Mouse (Mus musculus) heart, postnatal 36 days (tissue): ENCODE data around the gene Cdc14a. TPM values are rescaled to one million over a fixed set of nuclear protein-coding genes. Genes with fewer than 3 reads are reported as not detected.
"Not testable (repeated sequence)": the region's sequence is repeated elsewhere in the genome, so short reads cannot be mapped to it uniquely, and the experiment has no call there.

Source experiments
- DNase-seq, 2 experiments: peaks; one replicate each; pipeline ENCODE4 v3.0.0; 2021 to 2022
- intact Hi-C: fragments of 180-260 bp; cut with DNase I; formaldehyde crosslinking; loops from one replicate; pipeline ENCODE4 v1.15.1; 2025
- total RNA-seq, 2 experiments: library from RNA; stranded (reverse); gene quantifications; 2 replicates each; pipeline ENCODE4 v1.2.3; 2021

Gene Cdc14a
- total RNA-seq, 2 experiments from 2014 or later, result 3.0 to 4.6 TPM

GRCm38 (mm10) chr3:116380319-116380718, 43.5 kb downstream of the Cdc14a start:
- DNase-seq, result no peak
- intact Hi-C loops, result no loop called here

GRCm38 (mm10) chr3:116375442-116375841, 48.4 kb downstream of the Cdc14a start:
- no peak for DNase-seq
- intact Hi-C loops, result no loop called here

- no peak for DNase-seq
- intact Hi-C loops, result no loop called here
Measured at GRCm38 (mm10) chr3:116374486-116374885, 49.3 kb downstream of the Cdc14a start.

- intact Hi-C loops, result no loop called here
- no peak for DNase-seq
Measured at GRCm38 (mm10) chr3:116373196-116373595, 50.6 kb downstream of the Cdc14a start.

- intact Hi-C loops, result no loop called here
- no peak for DNase-seq
Measured at GRCm38 (mm10) chr3:116368868-116369437, 54.9 kb downstream of the Cdc14a start.

GRCm38 (mm10) chr3:116366125-116366524, 57.7 kb downstream of the Cdc14a start:
- intact Hi-C loops, result no loop called here
- no peak for DNase-seq

- intact Hi-C loops, result no loop called here
- no peak for DNase-seq
Measured at GRCm38 (mm10) chr3:116361906-116362305, 61.9 kb downstream of the Cdc14a start.

- intact Hi-C loops, result no loop called here
- DNase-seq, result no peak
Measured at GRCm38 (mm10) chr3:116361101-116361500, 62.7 kb downstream of the Cdc14a start.

GRCm38 (mm10) chr3:116357866-116358265, 66.0 kb downstream of the Cdc14a start:
- intact Hi-C loops, result no loop called here
- DNase-seq, result no peak

- intact Hi-C loops, result no loop called here
Measured at GRCm38 (mm10) chr3:116357180-116357579, 66.7 kb downstream of the Cdc14a start.

GRCm38 (mm10) chr3:116355026-116355788, 68.6 kb downstream of the Cdc14a start:
- no peak for DNase-seq

More at GRCm38 (mm10) chr3:116357180-116357579, 66.7 kb downstream of the Cdc14a start:
- DNase-seq, result no peak

GRCm38 (mm10) chr3:116352486-116352885, 71.3 kb downstream of the Cdc14a start:
- no peak for DNase-seq
- intact Hi-C loops, result no loop called here

More at GRCm38 (mm10) chr3:116355026-116355788, 68.6 kb downstream of the Cdc14a start:
- intact Hi-C loops, result no loop called here

- intact Hi-C loops, result no loop called here
- DNase-seq, result no peak
Measured at GRCm38 (mm10) chr3:116350389-116350967, 73.4 kb downstream of the Cdc14a start.

- DNase-seq, intact Hi-C loops: not testable (repeated sequence)
Measured at GRCm38 (mm10) chr3:116347571-116347970, 76.3 kb downstream of the Cdc14a start.

GRCm38 (mm10) chr3:116345245-116345644, 78.6 kb downstream of the Cdc14a start:
- no peak for DNase-seq
- intact Hi-C loops, result no loop called here

GRCm38 (mm10) chr3:116342251-116342650, 81.6 kb downstream of the Cdc14a start:
- DNase-seq, result no peak
- intact Hi-C loops, result no loop called here

- intact Hi-C loops, result loop anchor here (2.0 kb wide), 1 partner anchor 84 kb away; the partner anchor contains the start of gene Cdc14a
- DNase-seq, result peak; percentile 54 to 70
Measured at GRCm38 (mm10) chr3:116340950-116341624, 82.7 kb downstream of the Cdc14a start.

- DNase-seq, result no peak
- intact Hi-C loops, result loop anchor here (2.0 kb wide), 1 partner anchor 85 kb away; the partner anchor contains the start of gene Cdc14a
Measured at GRCm38 (mm10) chr3:116340281-116340680, 83.6 kb downstream of the Cdc14a start.

GRCm38 (mm10) chr3:116338616-116339015, 85.2 kb downstream of the Cdc14a start:
- no peak for DNase-seq
- intact Hi-C loops, result loop anchor here (2.0 to 10.0 kb wide), 2 partner anchors 256 to 498 kb away; partner anchors contain the start of gene Sass6

GRCm38 (mm10) chr3:116337840-116338239, 86.0 kb downstream of the Cdc14a start:
- DNase-seq, result no peak
- intact Hi-C loops, result loop anchor here (2.0 to 10.0 kb wide), 2 partner anchors 257 to 499 kb away; partner anchors contain the start of gene Sass6

- no peak for DNase-seq
- intact Hi-C loops, result loop anchor here (10.0 kb wide), 1 partner anchor 260 kb away; the partner anchor contains the start of gene Sass6
Measured at GRCm38 (mm10) chr3:116335036-116335435, 88.8 kb downstream of the Cdc14a start.
